Mouse (Mus musculus) testis, adult 2 months (tissue): ENCODE results near the gene Cercam. TPM values are rescaled to one million over a fixed set of nuclear protein-coding genes. Genes with fewer than 3 reads are reported as not detected.

Source experiments
- H3K27ac ChIP-seq: fragments of 200-500 bp; 2 replicates; pipeline ENCODE4 v1.5.1; 2012; ENCODE audit warnings: low read depth, low read length; ENCODE audit not compliant: control insufficient read depth, insufficient read depth
- H3K27me3 ChIP-seq: fragments of 200-500 bp; 2 replicates; pipeline ENCODE4 v1.6.1; 2012; ENCODE audit warnings: mild to moderate bottlenecking, low read length, moderate library complexity; ENCODE audit not compliant: control insufficient read depth, insufficient read depth
- H3K36me3 ChIP-seq: fragments of 200-500 bp; 2 replicates; pipeline ENCODE4 v1.6.1; 2012; ENCODE audit warnings: mild to moderate bottlenecking, low read length; ENCODE audit not compliant: control insufficient read depth, insufficient read depth
- H3K4me1 ChIP-seq: fragments of 200-500 bp; 2 replicates; pipeline ENCODE4 v1.6.1; 2012; ENCODE audit warnings: low read length; ENCODE audit not compliant: control insufficient read depth, insufficient read depth
- H3K4me3 ChIP-seq: fragments of 200-500 bp; 2 replicates; pipeline ENCODE4 v1.5.1; 2012; ENCODE audit warnings: low read depth, mild to moderate bottlenecking, low read length, moderate library complexity, mixed read lengths; ENCODE audit not compliant: control insufficient read depth
- CTCF ChIP-seq: fragments of 200-500 bp; IDR thresholded peaks from 2 replicates; pipeline ENCODE4 v1.5.1; 2012; ENCODE audit warnings: low read depth, mild to moderate bottlenecking, inconsistent platforms, low read length, moderate library complexity; ENCODE audit not compliant: control insufficient read depth, insufficient read depth, insufficient replicate concordance
- POLR2A ChIP-seq: fragments of 200-500 bp; IDR thresholded peaks from 2 replicates; pipeline ENCODE4 v1.6.1; 2012; ENCODE audit warnings: low read depth, mild to moderate bottlenecking, inconsistent platforms, low read length, moderate library complexity; ENCODE audit not compliant: control insufficient read depth
- polyA plus RNA-seq: library from polyadenylated mRNA; depleted of rRNA; stranded (reverse); fragments of >200 nt; gene quantifications from 2 replicates; pipeline ENCODE4 v1.2.3, GENCODE M21; 2012

Cercam gene
- polyA plus RNA-seq, 1 experiment, result 10.1 TPM

DNA sequence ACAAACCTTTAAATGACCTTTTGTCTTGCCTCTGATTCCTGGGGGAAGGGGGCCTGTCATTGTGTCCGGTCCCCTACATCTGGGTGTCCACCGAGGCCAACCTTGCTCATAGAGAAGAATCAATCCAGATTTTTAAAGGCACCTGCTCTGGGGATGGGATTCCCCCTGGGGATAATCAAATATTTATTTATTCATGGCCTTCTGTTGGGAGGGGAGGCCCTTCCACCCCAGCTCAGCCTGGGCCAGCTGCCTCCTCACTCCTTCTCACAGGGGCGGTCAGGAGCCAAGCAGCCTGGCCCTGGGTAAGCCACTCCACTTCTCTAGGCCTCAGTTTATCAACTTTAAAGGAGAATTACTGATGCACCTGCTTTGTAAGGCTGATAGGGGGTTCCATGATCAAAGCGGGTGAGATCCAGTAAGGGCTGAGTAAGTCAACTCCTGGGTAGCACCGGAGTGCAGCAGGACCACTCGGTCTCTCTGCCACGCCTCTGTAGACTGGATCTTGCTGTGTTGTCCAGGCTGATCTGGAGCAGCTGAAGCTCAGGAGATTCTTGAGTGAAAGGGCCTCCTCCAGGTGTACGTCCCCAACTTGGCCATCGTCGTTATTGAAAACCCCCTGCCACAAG lies 13.3 kb upstream of the Cercam start:
- Histone ChIP-seq H3K4me1 (no peaks in the 10 kb centered on the region), H3K27ac (no peak overlapping the region), H3K27me3 (no peaks in the 10 kb centered on the region), H3K4me3 (no peak overlapping the region), H3K36me3 (no peaks in the 10 kb centered on the region)
- TF ChIP-seq CTCF (no peak), POLR2A (no peak)

DNA sequence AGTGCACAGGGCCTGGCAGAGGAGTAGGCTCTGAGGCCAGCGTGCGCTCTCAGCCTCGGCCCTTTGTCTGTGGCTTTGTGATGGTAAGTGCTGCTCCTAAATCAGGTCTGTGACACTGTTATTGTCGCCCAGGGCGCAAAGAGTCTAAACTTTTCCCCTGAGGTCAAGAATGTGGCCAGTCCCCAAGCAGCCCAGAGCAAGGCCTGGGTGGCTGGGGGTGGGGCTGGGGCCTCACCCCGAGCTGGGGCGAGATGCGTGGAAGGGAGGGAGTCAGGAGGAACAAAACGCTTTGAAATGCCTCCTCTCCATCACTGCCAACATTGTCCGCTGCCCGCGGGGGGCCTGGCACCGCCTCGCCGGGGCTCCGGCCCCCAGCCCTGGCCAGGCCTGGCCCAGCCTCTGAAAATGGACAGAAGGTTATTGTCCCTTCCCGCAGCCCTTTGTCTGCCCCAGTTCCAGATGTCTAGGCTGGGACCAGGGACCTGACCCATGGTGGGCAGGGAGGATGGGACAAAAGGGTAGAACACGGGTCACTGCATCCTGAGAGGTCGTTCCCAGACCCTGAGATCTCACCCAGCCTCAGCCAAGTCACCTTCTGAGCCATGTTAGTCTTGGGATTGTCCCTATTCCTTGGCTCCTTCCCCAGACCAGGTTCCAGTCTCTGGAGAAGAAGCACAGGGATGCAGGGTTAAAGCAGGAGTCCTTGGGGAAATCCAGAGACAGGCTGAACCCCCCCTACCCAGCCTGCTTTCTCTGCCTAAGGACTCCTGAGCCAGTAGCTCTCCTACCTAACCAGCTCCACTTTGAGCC lies 12.3 kb upstream of the Cercam start:
- Histone ChIP-seq H3K36me3 (no peaks in the 10 kb centered on the region), H3K4me3 (no peak overlapping the region), H3K27me3 (no peaks in the 10 kb centered on the region), H3K4me1 (no peaks in the 10 kb centered on the region), H3K27ac (no peak overlapping the region)
- TF ChIP-seq POLR2A, result no peak

- Histone ChIP-seq H3K27ac (no peak overlapping the region), H3K36me3 (no peaks in the 10 kb centered on the region), H3K27me3 (no peaks in the 10 kb centered on the region), H3K4me1 (no peaks in the 10 kb centered on the region), H3K4me3 (no peak overlapping the region)
- TF ChIP-seq POLR2A (no peak), CTCF (no peak)
These were observed 11.6 kb upstream of the Cercam start for GRCm38 (mm10) chr2:29857341-29857740.

- Histone ChIP-seq H3K36me3 (no peaks in the 10 kb centered on the region), H3K27ac (no peak overlapping the region), H3K27me3 (no peaks in the 10 kb centered on the region), H3K4me3 (no peak overlapping the region), H3K4me1 (no peaks in the 10 kb centered on the region)
- TF ChIP-seq CTCF, result no peak
- TF ChIP-seq POLR2A, result no peak
These were observed 11.0 kb upstream of the Cercam start for GRCm38 (mm10) chr2:29857967-29858366.

DNA sequence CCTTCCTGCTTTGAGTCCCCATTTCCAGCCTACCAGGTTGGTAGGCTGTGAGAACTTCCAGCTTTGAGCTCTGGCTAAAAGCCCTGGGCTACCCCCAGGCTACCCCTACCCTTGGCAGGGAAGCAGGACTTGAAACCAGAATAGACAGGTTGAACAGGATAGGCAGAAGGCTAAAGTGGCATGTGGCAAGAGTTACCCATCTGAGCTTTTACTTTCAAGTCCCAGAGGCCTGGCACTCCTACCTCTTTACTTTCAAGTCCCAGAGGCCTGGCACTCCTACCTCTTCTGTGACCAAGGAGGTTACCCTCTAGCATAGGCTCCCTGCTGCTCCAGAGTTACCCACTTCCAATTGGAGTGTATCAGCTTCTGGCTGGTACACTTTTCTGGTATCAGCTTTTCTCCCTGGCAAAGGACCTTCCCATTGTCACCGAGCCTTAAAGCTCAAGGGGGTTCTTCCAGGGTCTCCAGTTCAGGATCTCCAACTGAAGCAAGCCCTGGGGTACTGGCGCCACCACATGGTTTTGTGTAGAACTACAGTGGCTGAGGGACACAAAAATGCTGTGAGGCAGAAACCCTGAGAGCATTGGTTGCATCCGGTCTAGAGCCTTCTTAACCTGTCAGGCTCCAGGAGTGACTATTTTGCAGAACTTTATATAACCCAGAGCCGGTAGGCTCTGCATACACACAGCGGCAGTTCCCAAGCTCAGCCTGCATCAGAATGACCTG lies 10.1 kb upstream of the Cercam start:
- H3K27ac ChIP-seq, result no peak overlapping the region
- TF ChIP-seq POLR2A (no peak), CTCF (peak; percentile 52; the same call in 1 of the 2 replicates)
- H3K4me1 ChIP-seq, result no peaks in the 10 kb centered on the region
- H3K27me3 ChIP-seq, result no peaks in the 10 kb centered on the region
- no peaks in the 10 kb centered on the region for H3K36me3 ChIP-seq
- H3K4me3 ChIP-seq, result no peak overlapping the region

GRCm38 (mm10) chr2:29865125-29865524 lies 3.8 kb upstream of the Cercam start:
- no peaks in the 10 kb centered on the region for H3K36me3 ChIP-seq
- no peak overlapping the region for H3K4me3 ChIP-seq
- no peak for TF ChIP-seq POLR2A
- no peak overlapping the region for H3K27ac ChIP-seq
- no peaks in the 10 kb centered on the region for H3K27me3 ChIP-seq
- peaks cover 8% of the 10 kb centered on the region for H3K4me1 ChIP-seq
